Mouse (Mus musculus) CH12.LX (cell line): ENCODE results near the gene Npl. TPM values are rescaled to one million over a fixed set of nuclear protein-coding genes. Genes with fewer than 3 reads are reported as not detected.

Experiments used
- DNase-seq: peaks from one replicate; pipeline ENCODE4 v3.0.0-alpha.2; 2013; ENCODE audit errors: extremely low read depth
- H3K27ac ChIP-seq: 2 replicates; pipeline ENCODE4 v1.5.1; 2012; ENCODE audit warnings: low read depth, mild to moderate bottlenecking, control low read depth, moderate library complexity; ENCODE audit not compliant: insufficient read depth
- H3K27me3 ChIP-seq: replicated peaks from 2 replicates; pipeline ENCODE3; 2012; ENCODE audit warnings: inconsistent platforms
- H3K36me3 ChIP-seq, 2 experiments: replicated peaks in 1 of 2; 2 replicates each; pipeline versions ENCODE3 to v1.6.1; 2012; ENCODE audit warnings: inconsistent platforms in 1 of 2, low read length in 1 of 2, mild to moderate bottlenecking in 1 of 2, mixed read lengths in 1 of 2, moderate library complexity in 1 of 2; ENCODE audit not compliant: control insufficient read depth in 1 of 2, insufficient read depth in 1 of 2
- H3K4me1 ChIP-seq, 2 experiments: 2 replicates each; pipeline ENCODE4 v1.6.1; 2012; ENCODE audit warnings: inconsistent platforms in 1 of 2, moderate library complexity in 1 of 2; ENCODE audit not compliant: insufficient read depth in 2 of 2, control insufficient read depth in 1 of 2
- H3K4me2 ChIP-seq: 2 replicates; pipeline ENCODE4 v1.6.1; 2012; ENCODE audit warnings: low read depth, mild to moderate bottlenecking, control low read depth; ENCODE audit not compliant: poor library complexity, insufficient read depth, severe bottlenecking
- H3K4me3 ChIP-seq, 3 experiments: fragments of 150-350 bp in 1 of 3; sonication (generic) in 1 of 3; replicated peaks in 1 of 3; 2 replicates each; pipeline versions ENCODE3 to v1.5.1; 2011 to 2012; ENCODE audit warnings: low read depth in 2 of 3, low read length in 2 of 3, mild to moderate bottlenecking in 2 of 3, moderate library complexity in 2 of 3, control low read depth in 1 of 3, improper control_type of control experiment in 1 of 3, inconsistent platforms in 1 of 3, mixed read lengths in 1 of 3; ENCODE audit not compliant: poor library complexity in 1 of 3
- H3K79me2 ChIP-seq: replicated peaks from 2 replicates; pipeline ENCODE4 v1.6.1; 2012; ENCODE audit warnings: mild to moderate bottlenecking, moderate library complexity; ENCODE audit not compliant: control insufficient read depth, poor library complexity, insufficient read depth, severe bottlenecking; ENCODE audit errors: extremely low read depth
- H3K9ac ChIP-seq: 2 replicates; pipeline ENCODE4 v1.6.1; 2012; ENCODE audit warnings: low read depth, mild to moderate bottlenecking, control low read depth, moderate library complexity; ENCODE audit not compliant: insufficient read depth
- H3K9me3 ChIP-seq: replicated peaks from 2 replicates; pipeline ENCODE3; 2012; ENCODE audit warnings: low read length, inconsistent platforms, mixed read lengths
- BHLHE40 ChIP-seq: IDR thresholded peaks from 2 replicates; pipeline ENCODE4 v1.6.1; 2011; ENCODE audit warnings: mild to moderate bottlenecking, low read depth, low read length, improper control_type of control experiment
- CHD2 ChIP-seq: IDR thresholded peaks from 2 replicates; pipeline ENCODE4 v1.6.1; 2011; ENCODE audit warnings: low read length, improper control_type of control experiment
- E2F4 ChIP-seq: IDR thresholded peaks from 2 replicates; pipeline ENCODE4 v1.6.1; 2011; ENCODE audit warnings: low read depth, low read length, improper control_type of control experiment; ENCODE audit not compliant: insufficient replicate concordance
- ETS1 ChIP-seq: conservative IDR thresholded peaks from 2 replicates; pipeline ENCODE4 v1.6.1; 2012; ENCODE audit warnings: low read depth, mild to moderate bottlenecking, inconsistent platforms, low read length, improper control_type of control experiment, moderate library complexity
- GABPA ChIP-seq: IDR thresholded peaks from 2 replicates; pipeline ENCODE4 v1.6.1; 2012; ENCODE audit warnings: low read depth, low read length, improper control_type of control experiment, inconsistent platforms; ENCODE audit not compliant: insufficient replicate concordance
- IRF4 ChIP-seq: IDR thresholded peaks from 2 replicates; pipeline ENCODE4 v1.6.1; 2014; ENCODE audit warnings: low read depth, mild to moderate bottlenecking, inconsistent platforms, low read length, improper control_type of control experiment
- JUN ChIP-seq: IDR thresholded peaks from 2 replicates; pipeline ENCODE4 v1.6.1; 2011; ENCODE audit warnings: low read depth, mild to moderate bottlenecking, low read length, improper control_type of control experiment, moderate library complexity; ENCODE audit not compliant: insufficient read depth
- MAX ChIP-seq: IDR thresholded peaks from 2 replicates; pipeline ENCODE4 v1.6.1; 2011; ENCODE audit warnings: low read length, improper control_type of control experiment
- MAZ ChIP-seq: IDR thresholded peaks from 2 replicates; pipeline ENCODE4 v1.6.1; 2012; ENCODE audit warnings: low read depth, mild to moderate bottlenecking, inconsistent platforms, low read length, improper control_type of control experiment, moderate library complexity
- MEF2A ChIP-seq: IDR thresholded peaks from 2 replicates; pipeline ENCODE4 v1.6.1; 2014; ENCODE audit warnings: low read depth, mild to moderate bottlenecking, inconsistent platforms, low read length, improper control_type of control experiment, borderline replicate concordance
- NELFE ChIP-seq: IDR thresholded peaks from 2 replicates; pipeline ENCODE4 v1.6.1; 2011; ENCODE audit warnings: low read depth, low read length, improper control_type of control experiment
- PAX5 ChIP-seq: IDR thresholded peaks from 2 replicates; pipeline ENCODE4 v1.6.1; 2012; ENCODE audit warnings: low read length, inconsistent platforms, mixed read lengths
- POLR2A ChIP-seq: IDR thresholded peaks from 2 replicates; pipeline ENCODE4 v1.6.1; 2011; ENCODE audit warnings: low read depth, mild to moderate bottlenecking, improper control_type of control experiment, low read length
- POLR2AphosphoS2 ChIP-seq: IDR thresholded peaks from 2 replicates; pipeline ENCODE4 v1.6.1; 2011; ENCODE audit warnings: low read depth, low read length, improper control_type of control experiment
- RAD21 ChIP-seq: IDR thresholded peaks from 2 replicates; pipeline ENCODE4 v1.6.1; 2011; ENCODE audit warnings: low read depth, mild to moderate bottlenecking, low read length, improper control_type of control experiment, moderate library complexity
- SIN3A ChIP-seq: IDR thresholded peaks from 2 replicates; pipeline ENCODE4 v1.6.1; 2012; ENCODE audit warnings: low read length, improper control_type of control experiment, inconsistent platforms
- ZC3H11A ChIP-seq: IDR thresholded peaks from 2 replicates; pipeline ENCODE4 v1.6.1; 2012; ENCODE audit warnings: low read depth, mild to moderate bottlenecking, inconsistent platforms, low read length, improper control_type of control experiment
- ZKSCAN1 ChIP-seq: IDR thresholded peaks from 2 replicates; pipeline ENCODE4 v1.6.1; 2012; ENCODE audit warnings: low read depth, inconsistent platforms, low read length, improper control_type of control experiment, borderline replicate concordance
- dilution Hi-C: fragments of 300-500 bp; cut with MboI; formaldehyde crosslinking; loops from 2 replicates; pipeline ENCODE4 v1.14.3; 2020; ENCODE audit warnings: low sequenced_read_pairs; ENCODE audit not compliant: extremely low pct_unique_long_range_greater_than_20kb, extremely low pct_ligation_motif_present
- in situ Hi-C: fragments of 300-500 bp; cut with MboI; formaldehyde crosslinking; loops from 3 replicates; pipeline ENCODE4 v1.14.3; 2019; ENCODE audit warnings: low sequenced_read_pairs, low pct_ligation_motif_present, low pct_unique_long_range_greater_than_20kb, mixed read lengths
- polyA plus RNA-seq: library from polyadenylated mRNA; unstranded; fragments of >175 nt; gene quantifications from 2 replicates; pipeline ENCODE4 v1.2.1, GENCODE M21; 2012; ENCODE audit warnings: low read depth; ENCODE audit not compliant: insufficient read length
- total RNA-seq, 2 experiments: library from RNA; depleted of rRNA; stranded (reverse); fragments of 300-350 nt in 1 of 2; fragments of >200 nt in 1 of 2; gene quantifications; 2 replicates each; pipeline ENCODE4 v1.2.3; 2012 to 2014

Gene Npl
- total and polyA plus RNA-seq, 3 experiments = 0.08 TPM; not detected in 2

- no peak for TF ChIP-seq GABPA
- no peak for TF ChIP-seq BHLHE40
- TF ChIP-seq POLR2A = no peak
- TF ChIP-seq ZKSCAN1 = no peak
- no peak for TF ChIP-seq RAD21
- no peak for TF ChIP-seq E2F4
- no peak for TF ChIP-seq IRF4
- TF ChIP-seq MEF2A = no peak
- no peak for TF ChIP-seq POLR2AphosphoS2
- TF ChIP-seq MAX = no peak
- TF ChIP-seq ETS1 = no peak
- TF ChIP-seq JUN = no peak
- TF ChIP-seq CHD2 = no peak
- no peak for TF ChIP-seq MAZ
- no peak for TF ChIP-seq SIN3A
- in situ Hi-C loops (no loop called here), dilution Hi-C loops (no loop called here)
- no peak overlapping the region for H3K27ac ChIP-seq
- H3K79me2 ChIP-seq = peaks cover 31% of the 10 kb centered on the region
- H3K27me3 ChIP-seq = no peaks in the 10 kb centered on the region
- no peak for DNase-seq
- no peaks in the 10 kb centered on the region for H3K9me3 ChIP-seq
- no peak overlapping the region for H3K4me2 ChIP-seq
- H3K9ac ChIP-seq = no peak overlapping the region
- H3K36me3 ChIP-seq = peaks cover 56 to 97% of the 10 kb centered on the region in 2 experiments
- H3K4me1 ChIP-seq = no peaks in the 10 kb centered on the region
- H3K4me3 ChIP-seq = no peak overlapping the region
Observed at GRCm38 (mm10) chr1:153461796-153462195, 88.0 kb downstream of the Npl start.

GRCm38 (mm10) chr1:153456137-153456536, 93.7 kb downstream of the Npl start:
- Histone ChIP-seq H3K4me1 (no peaks in the 10 kb centered on the region), H3K9me3 (no peaks in the 10 kb centered on the region), H3K79me2 (peaks cover 12% of the 10 kb centered on the region), H3K4me3 (no peak overlapping the region), H3K27ac (no peak overlapping the region), H3K27me3 (no peaks in the 10 kb centered on the region), H3K36me3 (peaks cover 53 to 94% of the 10 kb centered on the region in 2 experiments), H3K9ac (no peak overlapping the region), H3K4me2 (no peak overlapping the region)
- TF ChIP-seq NELFE = no peak
- TF ChIP-seq ETS1 = no peak
- TF ChIP-seq ZC3H11A = no peak
- TF ChIP-seq CHD2 = no peak
- TF ChIP-seq SIN3A = no peak
- no peak for TF ChIP-seq MAZ
- TF ChIP-seq PAX5 = no peak
- in situ Hi-C loops = no loop called here
- dilution Hi-C loops = no loop called here
- DNase-seq = no peak
